Mouse (Mus musculus): ENCODE data around the gene Slco3a1. TPM values are rescaled to one million over a fixed set of nuclear protein-coding genes. Genes with fewer than 3 reads are reported as not detected.

The Slco3a1 gene
- polyA plus RNA-seq, 1 experiment, result 9.4 TPM

DNA sequence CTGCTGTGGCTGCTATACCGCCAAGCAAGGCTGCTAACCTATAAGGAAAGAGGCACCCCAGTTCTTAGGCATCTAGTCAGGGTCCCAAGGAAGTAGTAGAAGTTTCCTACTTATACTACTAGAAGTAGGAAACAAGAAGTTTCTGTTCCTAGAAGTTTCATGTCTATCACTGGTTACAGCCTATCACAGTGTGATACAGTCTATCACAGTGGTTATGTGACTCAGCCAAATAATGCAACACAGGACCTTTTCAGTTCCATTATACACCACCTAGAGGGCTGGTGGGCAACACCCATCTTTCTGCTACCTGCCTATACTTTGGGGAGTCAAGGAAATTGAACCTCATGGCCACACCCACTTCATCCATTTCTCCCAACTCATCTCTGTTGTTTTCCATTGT lies 104.8 kb downstream of the Slco3a1 start:
- H3K9me3 ChIP-seq, result no peaks in the 10 kb centered on the region
- no peak overlapping the region for H3K4me3 ChIP-seq (replicated peaks)
- no peak for TF ChIP-seq GATA1 (IDR thresholded peaks at IDR 0.05; ENCODE audit: borderline replicate concordance, low read length)
- no peaks in the 10 kb centered on the region for H3K27me3 ChIP-seq (replicated peaks)
- H3K4me1 ChIP-seq, result peaks cover 45% of the 10 kb centered on the region
- no peaks in the 10 kb centered on the region for H3K36me3 ChIP-seq (replicated peaks; ENCODE audit: low read length)

DNA sequence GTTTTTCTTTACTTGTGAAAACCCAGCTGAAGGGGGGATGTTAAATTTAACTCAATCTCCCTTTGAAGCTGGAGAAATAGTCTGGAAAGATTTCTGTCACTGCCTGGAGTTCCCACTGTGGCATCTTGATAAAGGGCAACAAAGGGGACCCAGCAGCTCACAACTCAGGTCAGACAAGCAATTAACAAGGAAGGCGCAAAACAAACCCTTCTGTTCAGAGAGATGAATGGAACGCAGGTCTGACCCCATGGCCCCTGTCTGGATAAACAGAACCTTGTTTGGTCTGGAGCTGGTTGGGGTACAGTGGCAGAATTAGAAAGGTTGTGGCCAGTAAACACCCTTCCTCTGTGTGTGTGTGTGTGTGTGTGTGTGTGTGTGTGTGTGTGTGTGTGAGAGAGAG lies 106.8 kb downstream of the Slco3a1 start:
- Histone ChIP-seq H3K36me3 (replicated peaks; ENCODE audit: low read length) (no peaks in the 10 kb centered on the region), H3K9me3 (no peaks in the 10 kb centered on the region), H3K27me3 (replicated peaks) (no peaks in the 10 kb centered on the region), H3K4me1 (peaks cover 51% of the 10 kb centered on the region), H3K4me3 (replicated peaks) (no peak overlapping the region)
- no peak for TF ChIP-seq GATA1 (IDR thresholded peaks at IDR 0.05; ENCODE audit: borderline replicate concordance, low read length)
- no peak for TF ChIP-seq FLI1 (IDR thresholded peaks at IDR 0.05; ENCODE audit: low read length)

DNA sequence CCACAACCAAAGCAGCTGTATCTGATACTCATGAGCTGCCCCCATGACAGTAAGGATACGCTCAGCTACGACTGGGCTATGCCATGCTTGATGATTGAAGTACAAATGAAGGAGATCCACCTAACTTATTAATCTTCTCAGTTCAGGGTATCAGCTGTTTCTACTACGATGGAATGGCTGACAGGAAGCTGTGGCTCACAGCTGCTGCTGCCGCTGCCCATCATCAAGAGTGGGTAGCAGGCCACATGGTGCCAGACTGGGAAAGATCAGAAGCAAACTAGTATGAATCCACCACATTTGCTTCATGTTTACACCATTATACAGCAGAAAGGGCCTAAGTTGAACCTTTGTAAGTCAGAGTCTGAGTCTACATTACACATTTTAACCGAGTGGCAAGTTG lies 109.4 kb downstream of the Slco3a1 start:
- Histone ChIP-seq H3K9me3 (no peaks in the 10 kb centered on the region), H3K4me1 (peaks cover 39% of the 10 kb centered on the region), H3K36me3 (replicated peaks; ENCODE audit: low read length) (no peaks in the 10 kb centered on the region), H3K27me3 (replicated peaks) (no peaks in the 10 kb centered on the region), H3K4me3 (replicated peaks) (no peak overlapping the region)
- TF ChIP-seq GATA1 (IDR thresholded peaks at IDR 0.05; ENCODE audit: borderline replicate concordance, low read length), result no peak
- no peak for TF ChIP-seq FLI1 (IDR thresholded peaks at IDR 0.05; ENCODE audit: low read length)

DNA sequence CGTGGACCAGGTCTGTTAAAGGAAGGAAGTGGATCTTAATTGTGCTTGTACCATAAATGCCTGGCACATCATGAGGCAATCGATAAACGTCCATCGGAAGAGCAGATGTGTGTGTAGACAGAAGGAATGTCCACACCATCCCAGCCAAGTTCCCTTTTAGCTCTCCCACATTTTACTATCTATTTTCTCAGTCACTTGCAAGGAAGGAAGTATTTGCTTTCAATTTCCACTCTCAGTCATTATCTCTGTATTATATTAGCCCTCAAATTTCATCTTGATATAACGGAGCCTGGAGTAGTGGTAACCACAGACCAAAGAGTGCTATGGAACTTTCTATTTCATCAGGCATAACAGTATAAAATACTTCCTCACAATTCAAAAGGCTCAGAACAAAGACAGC lies 112.2 kb downstream of the Slco3a1 start:
- Histone ChIP-seq H3K4me3 (replicated peaks) (peak overlapping the region; percentile 53), H3K4me1 (peaks cover 25% of the 10 kb centered on the region)
- TF ChIP-seq FLI1 (IDR thresholded peaks at IDR 0.05; ENCODE audit: low read length), result no peak
- no peak for TF ChIP-seq GATA1 (IDR thresholded peaks at IDR 0.05; ENCODE audit: borderline replicate concordance, low read length)

DNA sequence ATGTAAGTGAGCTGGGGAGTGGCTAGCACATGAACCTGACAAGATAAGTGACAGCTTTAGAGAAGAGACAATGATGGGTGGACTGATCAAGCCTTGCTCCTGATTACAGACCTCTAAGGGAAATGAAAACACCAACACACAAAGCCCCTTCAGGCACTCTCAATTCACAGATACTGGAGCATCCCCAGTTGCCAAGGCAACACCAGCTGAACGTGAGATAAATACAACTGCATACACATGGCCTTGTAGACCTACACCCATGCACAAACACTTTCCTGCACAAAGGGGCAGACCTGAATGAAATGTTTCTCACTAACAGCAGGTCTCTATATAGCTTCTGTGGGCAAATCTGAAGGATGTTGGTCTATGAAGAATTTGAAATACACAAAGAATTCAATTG lies 117.0 kb downstream of the Slco3a1 start:
- H3K4me1 ChIP-seq, result peaks cover 19% of the 10 kb centered on the region

More for the DNA sequence above, 112.2 kb downstream of the Slco3a1 start:
- no peaks in the 10 kb centered on the region for H3K9me3 ChIP-seq
- no peaks in the 10 kb centered on the region for H3K36me3 ChIP-seq (replicated peaks; ENCODE audit: low read length)
- no peaks in the 10 kb centered on the region for H3K27me3 ChIP-seq (replicated peaks)

DNA sequence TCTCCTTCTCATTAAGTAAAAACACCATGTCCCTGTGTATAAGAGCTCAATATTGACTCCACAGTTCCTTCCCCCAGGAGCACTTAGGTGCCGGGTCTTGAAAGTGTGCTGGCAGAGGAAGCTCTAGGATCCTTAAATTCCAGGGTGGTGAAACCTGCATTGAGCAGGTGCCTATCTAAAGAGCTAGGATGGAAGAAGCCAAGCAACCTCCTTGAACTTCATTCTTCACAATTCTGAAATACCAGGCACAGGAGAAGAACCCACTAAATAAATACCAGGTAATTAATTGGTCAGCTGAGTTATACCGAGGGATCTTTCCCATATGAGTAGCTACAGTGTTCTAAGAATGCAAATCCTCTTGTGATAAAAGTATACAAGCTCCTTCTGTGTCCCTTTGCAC lies 117.9 kb downstream of the Slco3a1 start:
- no peak overlapping the region for H3K4me3 ChIP-seq (replicated peaks)
- H3K36me3 ChIP-seq (replicated peaks; ENCODE audit: low read length), result no peaks in the 10 kb centered on the region
- no peaks in the 10 kb centered on the region for H3K9me3 ChIP-seq
- no peak for TF ChIP-seq GATA1 (IDR thresholded peaks at IDR 0.05; ENCODE audit: borderline replicate concordance, low read length)
- no peak for TF ChIP-seq FLI1 (IDR thresholded peaks at IDR 0.05; ENCODE audit: low read length)
- no peaks in the 10 kb centered on the region for H3K27me3 ChIP-seq (replicated peaks)
- peaks cover 17% of the 10 kb centered on the region for H3K4me1 ChIP-seq

More for the DNA sequence above, 117.0 kb downstream of the Slco3a1 start:
- Histone ChIP-seq H3K9me3 (no peaks in the 10 kb centered on the region), H3K4me3 (replicated peaks) (no peak overlapping the region), H3K27me3 (replicated peaks) (no peaks in the 10 kb centered on the region), H3K36me3 (replicated peaks; ENCODE audit: low read length) (no peaks in the 10 kb centered on the region)
- TF ChIP-seq FLI1 (IDR thresholded peaks at IDR 0.05; ENCODE audit: low read length), result no peak
- no peak for TF ChIP-seq GATA1 (IDR thresholded peaks at IDR 0.05; ENCODE audit: borderline replicate concordance, low read length)

DNA sequence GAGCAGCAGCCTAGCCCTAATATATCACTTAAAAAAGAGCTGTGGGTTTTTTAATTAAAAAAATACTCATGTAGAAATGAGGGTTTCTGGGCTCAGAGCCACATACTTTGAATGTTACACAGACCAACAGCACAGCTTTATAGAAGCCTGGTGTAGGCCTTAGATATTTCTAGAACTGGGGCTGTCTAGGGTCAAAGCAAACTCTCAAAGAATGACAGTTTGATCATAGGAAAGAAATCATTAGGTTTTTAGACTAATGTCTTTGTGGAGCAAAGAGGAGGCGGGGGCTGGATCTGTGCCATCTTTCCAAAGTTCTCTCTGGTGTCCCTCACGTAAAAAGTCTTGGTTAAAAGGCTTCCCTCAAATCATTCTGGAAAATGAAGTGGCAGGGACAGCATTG lies 121.6 kb downstream of the Slco3a1 start:
- no peaks in the 10 kb centered on the region for H3K27me3 ChIP-seq (replicated peaks)
- no peak for TF ChIP-seq GATA1 (IDR thresholded peaks at IDR 0.05; ENCODE audit: borderline replicate concordance, low read length)
- no peak for TF ChIP-seq FLI1 (IDR thresholded peaks at IDR 0.05; ENCODE audit: low read length)

DNA sequence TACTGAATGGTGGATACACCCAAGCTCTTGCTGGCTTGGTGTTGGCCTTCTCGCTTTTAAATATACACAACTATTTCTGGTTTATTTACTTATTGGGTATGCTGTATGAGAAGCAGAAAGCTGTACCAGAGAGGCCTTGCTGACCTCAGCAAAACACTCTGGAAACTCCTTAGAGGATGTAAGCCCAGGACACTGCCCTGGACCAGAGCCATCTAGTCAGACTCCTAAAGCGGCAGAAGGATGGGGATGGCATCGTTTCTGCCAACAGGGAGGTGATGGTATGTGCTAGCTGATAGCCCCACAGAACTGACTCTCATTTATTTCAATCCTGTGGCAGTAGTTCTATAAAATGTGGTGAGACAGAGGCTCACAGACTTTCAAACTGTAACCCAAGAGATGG lies 125.3 kb downstream of the Slco3a1 start:
- no peaks in the 10 kb centered on the region for H3K36me3 ChIP-seq (replicated peaks; ENCODE audit: low read length)
- no peak for TF ChIP-seq GATA1 (IDR thresholded peaks at IDR 0.05; ENCODE audit: borderline replicate concordance, low read length)
- TF ChIP-seq FLI1 (IDR thresholded peaks at IDR 0.05; ENCODE audit: low read length), result no peak
- no peaks in the 10 kb centered on the region for H3K9me3 ChIP-seq
- H3K4me3 ChIP-seq (replicated peaks), result no peak overlapping the region
- peaks cover 38% of the 10 kb centered on the region for H3K4me1 ChIP-seq
- no peaks in the 10 kb centered on the region for H3K27me3 ChIP-seq (replicated peaks)

More for the DNA sequence above, 121.6 kb downstream of the Slco3a1 start:
- Histone ChIP-seq H3K9me3 (no peaks in the 10 kb centered on the region), H3K4me3 (replicated peaks) (no peak overlapping the region), H3K4me1 (peaks cover 17% of the 10 kb centered on the region), H3K36me3 (replicated peaks; ENCODE audit: low read length) (no peaks in the 10 kb centered on the region)

DNA sequence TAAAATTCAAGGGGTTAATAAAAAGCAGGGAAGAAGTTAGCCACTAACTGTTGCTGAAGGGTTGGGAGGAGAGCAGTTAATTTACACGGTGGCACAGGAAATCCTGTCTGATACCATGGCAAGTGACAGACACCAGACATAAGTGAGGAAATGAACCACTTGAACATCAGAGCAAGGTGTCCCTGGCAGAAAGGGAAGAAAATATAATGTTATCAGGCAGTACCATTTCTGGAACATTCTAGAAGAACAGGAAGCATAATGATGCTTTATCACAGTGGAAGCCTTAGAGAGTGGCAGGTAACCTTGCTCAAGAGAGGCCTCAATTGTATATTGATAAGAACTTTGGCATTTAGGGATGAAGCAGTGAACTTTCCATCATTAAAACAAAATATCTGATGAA lies 127.4 kb downstream of the Slco3a1 start:
- no peak overlapping the region for H3K4me3 ChIP-seq (replicated peaks)
- H3K9me3 ChIP-seq, result no peaks in the 10 kb centered on the region
- no peaks in the 10 kb centered on the region for H3K27me3 ChIP-seq (replicated peaks)
- peaks cover 55% of the 10 kb centered on the region for H3K4me1 ChIP-seq
- no peaks in the 10 kb centered on the region for H3K36me3 ChIP-seq (replicated peaks; ENCODE audit: low read length)
- TF ChIP-seq GATA1 (IDR thresholded peaks at IDR 0.05; ENCODE audit: borderline replicate concordance, low read length) (no peak), FLI1 (IDR thresholded peaks at IDR 0.05; ENCODE audit: low read length) (no peak)

DNA sequence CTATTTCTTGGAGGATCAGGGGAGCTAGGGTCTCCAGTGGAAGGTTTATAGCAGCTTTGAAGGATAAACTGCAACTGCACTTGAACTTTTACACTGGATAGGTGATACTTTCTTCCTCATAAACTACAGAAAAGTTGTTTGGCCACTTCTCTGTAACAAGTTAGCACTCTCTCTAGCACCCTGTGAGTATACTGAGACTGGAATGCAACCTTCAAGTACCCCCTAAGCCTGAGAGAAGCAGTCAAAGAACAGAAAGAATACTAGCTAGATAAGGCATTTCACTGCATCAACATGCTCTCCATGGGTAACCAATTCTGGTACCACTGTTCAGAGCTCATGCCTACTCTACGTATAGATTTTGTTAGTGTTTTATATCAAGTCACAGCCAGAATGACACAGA lies 128.6 kb downstream of the Slco3a1 start:
- Histone ChIP-seq H3K36me3 (replicated peaks; ENCODE audit: low read length) (no peaks in the 10 kb centered on the region), H3K9me3 (no peaks in the 10 kb centered on the region), H3K27me3 (replicated peaks) (peaks cover 2% of the 10 kb centered on the region), H3K4me3 (replicated peaks) (no peak overlapping the region), H3K4me1 (peaks cover 63% of the 10 kb centered on the region)
- TF ChIP-seq GATA1 (IDR thresholded peaks at IDR 0.05; ENCODE audit: borderline replicate concordance, low read length) (no peak), FLI1 (IDR thresholded peaks at IDR 0.05; ENCODE audit: low read length) (no peak)
